Mouse (Mus musculus): ENCODE data around the gene Lif.
A peak's percentile ranks its signal among the peaks of the same experiment; 100 is the strongest.

DNA sequence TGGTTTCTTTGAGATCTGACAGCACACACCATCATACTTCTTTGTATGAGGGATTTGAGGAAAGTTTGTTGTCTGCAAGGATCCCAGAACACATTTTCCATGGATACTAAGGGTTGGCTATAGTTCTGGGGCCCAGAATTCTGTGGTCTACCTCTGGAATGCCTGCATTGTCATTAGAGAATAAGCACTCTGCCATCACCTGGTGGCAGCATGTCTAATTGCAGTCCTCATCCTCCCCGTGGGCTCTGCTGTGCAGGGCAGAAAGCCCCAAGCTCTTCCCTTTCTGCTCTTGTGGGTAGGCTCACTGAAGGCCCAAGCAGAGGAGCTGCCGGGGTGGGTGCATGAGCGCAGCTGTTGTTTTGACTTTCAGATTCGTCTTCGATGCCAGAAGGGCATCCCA is 47.8 kb upstream of the Lif start:
- peak; percentile 31; the same call in 1 of the 2 replicates for TF ChIP-seq CTCF (IDR thresholded peaks at IDR 0.05; ENCODE audit: borderline replicate concordance, extremely low read depth, insufficient read depth, insufficient read length)
- TF ChIP-seq POLR2A (IDR thresholded peaks at IDR 0.05; ENCODE audit: borderline replicate concordance, extremely low read depth, insufficient read depth, insufficient read length, poor library complexity, severe bottlenecking) = no peak

All from brain, embryonic 14.5 days (tissue).